Mouse (Mus musculus) lung, postnatal 0 days (tissue): ENCODE results near the gene Col13a1. TPM values are rescaled to one million over a fixed set of nuclear protein-coding genes. Genes with fewer than 3 reads are reported as not detected.
A peak's percentile ranks its signal among the peaks of the same experiment; 100 is the strongest.

Source experiments
- ATAC-seq: fragments of 200-750 bp; cut with Nextera tagmentation; 2 replicates; pipeline ENCODE4 v1.8.0; 2017; ENCODE audit warnings: moderate library complexity
- DNase-seq: peaks from one replicate; pipeline ENCODE4 v3.0.0-alpha.2; 2016; ENCODE audit warnings: low spot score
- H3K27ac ChIP-seq: fragments of 300-500 bp; sonication (generic); 2 replicates; pipeline ENCODE4 v1.5.1; 2014; ENCODE audit warnings: antibody characterized with exemption, mild to moderate bottlenecking, low read length, mixed read lengths
- H3K27me3 ChIP-seq: fragments of 300-500 bp; sonication (generic); replicated peaks from 2 replicates; pipeline ENCODE4 v1.6.1; 2014; ENCODE audit warnings: low read length, mixed read lengths; ENCODE audit not compliant: insufficient read depth
- H3K36me3 ChIP-seq: fragments of 300-500 bp; sonication (generic); 2 replicates; pipeline ENCODE4 v1.6.1; 2014; ENCODE audit warnings: low read length, mixed read lengths; ENCODE audit not compliant: insufficient read depth
- H3K4me1 ChIP-seq: fragments of 300-500 bp; sonication (generic); 2 replicates; pipeline ENCODE4 v1.6.1; 2014; ENCODE audit warnings: antibody characterized with exemption, low read depth, low read length, mixed read lengths; ENCODE audit not compliant: insufficient read depth
- H3K4me2 ChIP-seq: fragments of 300-500 bp; sonication (generic); replicated peaks from 2 replicates; pipeline ENCODE4 v1.6.1; 2014; ENCODE audit warnings: low read depth, mild to moderate bottlenecking, low read length, moderate library complexity, mixed read lengths
- H3K4me3 ChIP-seq: fragments of 300-500 bp; sonication (generic); 2 replicates; pipeline ENCODE4 v1.5.1; 2014; ENCODE audit warnings: low read depth, low read length
- H3K9ac ChIP-seq: fragments of 300-500 bp; sonication (generic); replicated peaks from 2 replicates; pipeline ENCODE4 v1.6.1; 2014; ENCODE audit warnings: low read depth, mild to moderate bottlenecking
- H3K9me3 ChIP-seq: fragments of 300-500 bp; sonication (generic); 2 replicates; pipeline ENCODE4 v1.6.1; 2016; ENCODE audit warnings: low read length, mixed read lengths
- CTCF ChIP-seq: IDR thresholded peaks from 2 replicates; pipeline ENCODE4 v1.5.1; 2016; ENCODE audit warnings: antibody characterized with exemption, mild to moderate bottlenecking
- EP300 ChIP-seq: IDR thresholded peaks from 2 replicates; pipeline ENCODE4 v1.6.1; 2016; ENCODE audit warnings: antibody characterized with exemption, mild to moderate bottlenecking, control low read depth
- WGBS: fragments of 180-500 bp; shearing (Covaris S2); extraction: QIAGEN DNeasy Blood & Tissue Kit; methylation state at CpG from one replicate; pipeline ENCODE4 v1.1.7; 2014; 5-methylcytosine and 5-hydroxymethylcytosine counted together
- polyA plus RNA-seq: library from polyadenylated mRNA; unstranded; fragments of >200 nt; fragmentation: Nextera tagmentation; extraction: Ambion mirVana; gene quantifications from 2 replicates; pipeline ENCODE4 v1.2.1, GENCODE M21; 2015

Col13a1 gene
- polyA plus RNA-seq, result 54.8 and 61.8 TPM in 2 replicates

- Histone ChIP-seq H3K9ac (peak within 1 kb of the TSS; percentile 41), H3K36me3 (no peaks in the 10 kb centered on the region), H3K27me3 (peaks cover 14% of the 10 kb centered on the region), H3K27ac (peak within 1 kb of the TSS; percentile 68), H3K4me2 (peak within 1 kb of the TSS; percentile 61), H3K9me3 (no peaks in the 10 kb centered on the region; the same call in 1 of the 2 replicates), H3K4me1 (no peaks in the 10 kb centered on the region; the same call in 1 of the 2 replicates), H3K4me3 (peak within 1 kb of the TSS; percentile 40)
- ATAC-seq, result peak; percentile 10; the same call in 1 of the 2 replicates
- TF ChIP-seq EP300 (no peak), CTCF (no peak)
- DNase-seq, result peak; percentile 67
- under 1% methylated on average over 40 of the region's 41 CpGs for WGBS
Measured at GRCm38 (mm10) chr10:61978866-61979340, at the start of gene Col13a1. Col13a1 (minus strand) TSS chr10:61979108.

- ATAC-seq (no peak), DNase-seq (no peak)
- Histone ChIP-seq H3K27ac (no peak overlapping the region), H3K9ac (no peak overlapping the region), H3K4me2 (no peak overlapping the region), H3K4me3 (no peak overlapping the region), H3K36me3 (no peaks in the 10 kb centered on the region), H3K4me1 (no peaks in the 10 kb centered on the region; the same call in 1 of the 2 replicates), H3K9me3 (no peaks in the 10 kb centered on the region), H3K27me3 (no peaks in the 10 kb centered on the region)
- TF ChIP-seq CTCF (no peak), EP300 (no peak)
- WGBS, result 75% methylated on average over 12 of the region's 12 CpGs
Measured at GRCm38 (mm10) chr10:62027699-62028098, 48.8 kb upstream of the Col13a1 start.

GRCm38 (mm10) chr10:62023821-62024551 lies 45.1 kb upstream of the Col13a1 start:
- H3K36me3 ChIP-seq, result no peaks in the 10 kb centered on the region
- TF ChIP-seq EP300 (peak; percentile 40; the same call in 1 of the 2 replicates), CTCF (no peak)
- H3K4me3 ChIP-seq, result no peak overlapping the region
- no peak overlapping the region for H3K9ac ChIP-seq
- no peaks in the 10 kb centered on the region for H3K27me3 ChIP-seq
- DNase-seq (peak; percentile 70), ATAC-seq (peak; percentile 89)
- WGBS, result 32% methylated on average over 19 of the region's 19 CpGs
- H3K9me3 ChIP-seq, result no peaks in the 10 kb centered on the region
- no peaks in the 10 kb centered on the region; the same call in 1 of the 2 replicates for H3K4me1 ChIP-seq
- H3K27ac ChIP-seq, result peak overlapping the region; percentile 43
- no peak overlapping the region for H3K4me2 ChIP-seq

- no peak for TF ChIP-seq CTCF
- TF ChIP-seq EP300, result no peak
- Histone ChIP-seq H3K27ac (no peak overlapping the region), H3K36me3 (no peaks in the 10 kb centered on the region), H3K4me1 (no peaks in the 10 kb centered on the region; the same call in 1 of the 2 replicates), H3K9ac (no peak overlapping the region), H3K9me3 (no peaks in the 10 kb centered on the region), H3K27me3 (no peaks in the 10 kb centered on the region), H3K4me2 (no peak overlapping the region), H3K4me3 (no peak overlapping the region)
- 37% methylated on average over 6 of the region's 7 CpGs for WGBS
- no peak for ATAC-seq
- no peak for DNase-seq
Measured at GRCm38 (mm10) chr10:62020068-62020620, 41.2 kb upstream of the Col13a1 start.

- Histone ChIP-seq H3K27me3 (no peaks in the 10 kb centered on the region), H3K36me3 (no peaks in the 10 kb centered on the region), H3K27ac (no peak overlapping the region), H3K9me3 (no peaks in the 10 kb centered on the region), H3K4me2 (no peak overlapping the region), H3K4me3 (no peak overlapping the region), H3K9ac (no peak overlapping the region), H3K4me1 (no peaks in the 10 kb centered on the region; the same call in 1 of the 2 replicates)
- TF ChIP-seq EP300 (no peak), CTCF (no peak)
- no peak for ATAC-seq
- no peak for DNase-seq
- WGBS, result 39% methylated on average over 9 of the region's 16 CpGs
Measured at GRCm38 (mm10) chr10:62019386-62020067, 40.6 kb upstream of the Col13a1 start.

DNA sequence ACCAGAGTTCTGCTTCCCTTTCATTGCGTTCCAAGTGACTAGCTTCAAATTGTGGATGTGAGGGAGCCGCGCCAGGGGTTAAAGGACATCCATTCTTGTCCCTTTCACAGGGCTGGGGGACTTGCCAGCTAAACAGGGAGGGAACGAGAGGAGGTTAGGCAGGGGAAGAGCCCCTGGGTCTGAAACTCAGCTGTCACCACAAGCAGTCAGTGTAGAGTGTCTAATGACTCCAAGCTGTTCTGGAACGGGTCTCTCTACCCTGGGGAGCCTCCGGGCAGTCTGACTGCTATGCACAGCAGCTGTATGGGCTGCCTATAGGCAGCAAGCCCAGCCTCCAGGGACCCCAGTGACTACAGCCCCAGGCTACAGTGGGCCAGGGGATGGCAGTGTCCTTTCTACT lies 38.0 kb upstream of the Col13a1 start:
- no peak for TF ChIP-seq EP300
- no peak for TF ChIP-seq CTCF
- Histone ChIP-seq H3K36me3 (no peaks in the 10 kb centered on the region), H3K27ac (no peak overlapping the region), H3K4me2 (no peak overlapping the region), H3K9me3 (no peaks in the 10 kb centered on the region), H3K9ac (no peak overlapping the region), H3K27me3 (no peaks in the 10 kb centered on the region), H3K4me3 (no peak overlapping the region), H3K4me1 (no peaks in the 10 kb centered on the region)
- DNase-seq, result peak; percentile 85
- peak; percentile 89 for ATAC-seq
- WGBS, result 58% methylated on average over 6 of the region's 6 CpGs
